Mouse (Mus musculus) lung, adult 2 months (tissue): ENCODE results near the gene Vac14.

Experiments used
- CTCF ChIP-seq: fragments of 200-500 bp; IDR thresholded peaks from 2 replicates; pipeline ENCODE4 v1.5.1; 2011; ENCODE audit warnings: mild to moderate bottlenecking, low read length, control low read depth; ENCODE audit not compliant: insufficient read depth
- POLR2A ChIP-seq: fragments of 200-500 bp; IDR thresholded peaks from 2 replicates; pipeline ENCODE4 v1.6.1; 2011; ENCODE audit warnings: low read depth, mild to moderate bottlenecking, control low read depth, low read length, borderline replicate concordance; ENCODE audit errors: extremely low read depth

DNA sequence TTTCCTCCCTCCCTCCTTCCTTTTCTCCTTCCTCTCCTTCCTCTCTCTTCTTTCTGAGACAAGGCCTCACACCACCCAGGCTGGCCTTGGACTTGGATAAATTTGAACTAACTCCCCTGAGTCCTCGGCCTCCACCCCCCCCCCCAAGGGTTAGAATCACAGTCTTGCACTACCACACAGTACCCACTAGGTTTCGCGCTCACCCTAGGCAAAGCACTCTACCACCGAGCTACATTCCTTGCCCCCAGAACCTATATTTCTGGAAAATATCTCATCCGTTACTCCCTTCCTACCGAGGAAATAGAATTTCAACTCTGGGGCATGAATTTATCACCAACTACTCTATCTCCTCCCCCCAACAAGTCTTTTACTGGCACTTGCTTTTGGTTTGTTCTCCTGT lies 143.6 kb downstream of the Vac14 start:
- TF ChIP-seq POLR2A (no peak), CTCF (peak; percentile 32)
